Mouse (Mus musculus): Measurements from ENCODE around the gene Bcam.

The Bcam gene

DNA sequence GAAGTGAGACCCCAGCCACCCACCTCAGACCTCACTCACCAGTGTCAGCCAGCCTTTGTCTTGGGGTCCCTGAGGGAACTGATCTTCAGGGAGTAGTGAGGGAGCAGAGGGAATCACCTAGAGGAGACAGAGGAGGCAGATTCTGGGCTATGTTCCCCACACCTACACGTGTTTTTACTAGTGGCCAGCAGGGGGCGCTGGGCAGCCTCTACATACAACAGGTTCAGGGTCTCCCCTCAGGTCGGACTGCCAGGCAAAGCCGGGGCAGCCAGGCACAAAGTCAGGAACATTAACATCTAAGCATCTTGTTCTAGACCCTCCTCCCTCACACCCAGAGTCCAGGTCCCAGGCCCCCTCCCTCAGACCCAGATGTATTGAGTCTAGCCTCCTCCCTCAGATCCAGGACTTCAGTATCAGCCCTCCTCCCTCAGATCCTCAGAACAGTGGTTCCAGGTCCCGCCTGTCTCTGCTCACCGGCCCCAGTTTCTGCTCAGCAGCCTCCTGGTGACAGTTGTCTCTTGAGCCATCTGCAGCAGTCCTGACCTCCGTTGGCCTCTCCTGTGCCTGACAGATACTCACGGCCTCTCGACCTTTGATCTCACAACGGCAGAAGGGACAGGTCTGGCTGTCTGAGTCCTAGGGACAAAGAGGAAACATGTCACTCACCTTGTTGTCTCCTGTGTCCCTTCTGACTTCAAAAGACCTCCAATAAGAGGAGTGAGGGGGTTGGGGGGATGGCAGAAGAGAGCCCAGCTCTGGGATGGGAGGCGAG is 14.1 kb upstream of the Bcam start:
- DNase-seq (ENCODE audit: low spot score) = no peak

DNA sequence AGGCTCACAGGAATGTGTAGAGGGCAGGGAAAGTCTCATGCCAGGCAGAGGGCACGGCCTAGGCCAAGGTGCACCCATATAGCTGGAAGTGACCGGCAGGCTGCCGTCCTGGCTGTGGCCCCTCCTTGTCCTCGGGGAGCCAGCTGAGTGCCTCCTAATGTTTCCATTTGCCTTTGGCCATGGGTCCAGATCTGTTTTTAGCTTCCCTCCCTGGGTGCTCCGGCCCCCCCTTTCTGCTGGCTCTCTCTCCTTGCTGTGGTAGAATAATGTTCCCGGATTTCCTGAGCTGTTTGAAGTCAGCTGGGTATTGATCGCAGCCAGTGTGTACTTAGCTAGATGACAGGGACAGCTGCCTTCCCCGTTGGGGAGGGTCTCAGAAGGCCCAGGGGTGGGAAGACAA is 12.8 kb upstream of the Bcam start:
- DNase-seq (ENCODE audit: low spot score) = no peak

DNA sequence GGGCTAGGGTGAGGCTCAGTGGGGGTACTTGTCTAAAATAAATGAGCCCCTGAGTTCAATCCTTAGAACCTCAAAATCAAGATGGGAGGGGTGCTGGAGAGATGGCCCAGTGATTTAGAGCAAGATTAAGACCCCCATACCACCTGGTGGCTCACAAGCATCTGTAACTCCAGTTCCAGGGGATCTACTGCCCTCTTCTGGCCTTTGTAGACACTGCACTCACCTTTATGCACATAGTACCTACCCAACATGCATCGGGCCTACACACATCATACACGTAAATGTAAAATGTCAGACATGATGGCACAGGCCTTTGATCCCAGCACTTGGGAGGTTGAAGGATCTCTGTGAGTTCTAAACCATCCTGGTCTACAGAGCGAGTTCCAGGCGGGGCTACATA is 11.8 kb upstream of the Bcam start:
- no peak for DNase-seq (ENCODE audit: low spot score)

DNA sequence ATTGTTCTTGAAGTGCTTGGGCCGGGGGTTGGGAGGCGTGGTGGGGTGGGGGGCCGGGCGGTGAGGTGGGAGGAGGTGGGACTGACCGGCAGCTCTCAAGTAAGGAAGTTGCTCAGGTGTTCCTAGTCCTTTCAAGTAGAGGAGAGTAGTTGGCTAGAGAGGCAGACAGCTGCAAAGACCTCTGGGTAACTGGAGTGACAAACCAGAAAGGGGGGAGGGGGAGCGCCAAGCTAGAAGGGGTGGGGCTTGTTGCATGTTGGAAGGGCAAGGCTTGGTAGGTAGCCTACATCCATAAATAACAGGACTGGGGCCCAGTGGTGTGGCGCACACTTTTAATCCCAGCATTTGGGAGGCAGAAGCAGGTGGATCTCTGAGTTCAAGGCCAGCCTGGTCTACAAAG is 10.9 kb upstream of the Bcam start:
- no peak for DNase-seq (ENCODE audit: low spot score)

DNA sequence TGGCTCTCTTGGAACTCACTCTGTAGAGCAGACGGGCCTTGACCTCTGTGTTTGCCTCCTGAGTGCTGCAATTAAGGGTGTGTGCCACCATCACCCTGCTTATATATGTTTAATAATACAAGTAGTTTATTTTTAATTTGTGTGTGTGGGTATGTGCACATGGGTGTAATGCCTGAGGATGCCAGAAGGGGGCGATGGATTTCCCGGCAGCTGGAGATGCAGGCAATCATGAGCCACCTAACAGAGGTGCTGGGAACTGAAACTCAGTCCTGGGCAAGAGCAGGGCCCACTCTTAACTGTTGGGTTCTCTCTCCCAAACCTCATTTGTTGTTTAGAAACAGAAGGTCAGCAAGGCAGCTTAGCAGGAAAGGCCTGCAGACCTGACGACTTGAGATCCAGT is 9.1 kb upstream of the Bcam start:
- no peak for DNase-seq (ENCODE audit: low spot score)

DNA sequence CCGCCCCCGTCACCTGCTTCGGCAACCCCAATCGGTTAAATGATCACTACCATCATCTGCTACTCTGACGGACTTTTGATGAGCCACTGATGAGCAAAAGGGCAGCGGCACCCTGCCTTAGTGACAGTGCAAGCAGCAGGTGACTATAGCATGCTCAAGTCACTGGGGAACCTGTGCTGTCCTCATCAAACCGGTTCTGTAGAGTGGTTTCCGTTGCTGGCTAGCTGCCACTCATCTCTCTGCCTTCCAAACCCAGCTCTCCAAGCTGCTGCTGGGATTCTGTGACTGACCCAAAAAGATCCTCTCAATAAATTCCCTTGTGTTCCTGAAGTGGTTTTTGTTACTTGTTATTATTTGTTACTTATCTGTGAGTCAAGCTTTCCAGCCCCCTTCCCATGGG is 7.8 kb upstream of the Bcam start:
- DNase-seq (ENCODE audit: low spot score) = no peak

DNA sequence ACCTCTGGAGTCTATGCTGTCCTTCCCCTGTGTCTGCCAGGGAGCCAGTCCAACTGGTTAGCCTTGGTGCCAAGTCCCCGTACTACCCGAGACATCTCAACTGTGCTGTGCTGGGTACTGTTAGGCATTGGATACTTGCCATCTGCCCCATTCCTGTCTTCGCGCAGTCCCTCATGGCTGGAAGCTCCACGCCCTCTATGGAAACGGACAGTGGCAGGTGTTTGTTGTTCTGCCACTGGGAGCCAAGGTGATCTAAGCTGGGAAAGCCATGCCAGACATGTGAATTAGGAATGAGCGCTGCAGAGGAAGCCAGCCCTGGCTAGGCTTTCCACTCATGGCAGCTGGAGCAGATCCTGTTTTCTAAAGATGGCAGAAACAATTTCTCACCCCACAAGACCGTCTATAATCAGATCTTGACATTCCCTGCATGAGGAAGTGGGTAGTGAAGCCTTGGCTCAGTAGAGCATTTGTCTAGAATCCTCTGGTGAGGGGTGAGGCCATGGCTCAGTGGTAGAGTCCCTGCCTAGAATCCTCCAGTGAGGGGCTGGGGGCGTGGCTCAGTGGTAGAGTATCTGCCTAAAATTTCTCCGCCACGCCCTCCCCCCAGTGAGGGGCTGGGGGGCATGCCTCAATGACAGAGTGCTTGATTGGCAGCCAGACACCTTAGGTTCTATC is 6.4 kb upstream of the Bcam start:
- DNase-seq (ENCODE audit: low spot score) = no peak

DNA sequence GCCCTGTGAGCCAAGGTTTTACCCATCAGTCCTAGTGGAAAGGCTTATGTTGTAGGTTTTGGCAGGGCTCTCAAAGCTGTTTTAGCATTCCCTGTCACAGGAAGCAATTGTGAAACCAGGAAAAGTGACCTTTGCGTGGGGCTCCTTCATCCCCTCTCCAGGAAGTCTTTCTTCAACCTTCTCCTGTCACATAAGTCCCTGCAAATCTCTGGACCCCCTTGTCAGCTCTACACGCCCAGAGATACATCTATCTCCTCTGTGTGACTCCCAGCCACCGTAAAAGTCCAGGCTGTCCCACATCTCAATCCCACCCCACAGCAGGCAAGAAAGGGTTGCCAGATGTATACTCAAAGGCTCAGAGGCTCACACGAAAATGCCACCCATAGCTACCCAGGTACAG is 866 bp upstream of the Bcam start:
- DNase-seq (ENCODE audit: low spot score) = no peak

DNA sequence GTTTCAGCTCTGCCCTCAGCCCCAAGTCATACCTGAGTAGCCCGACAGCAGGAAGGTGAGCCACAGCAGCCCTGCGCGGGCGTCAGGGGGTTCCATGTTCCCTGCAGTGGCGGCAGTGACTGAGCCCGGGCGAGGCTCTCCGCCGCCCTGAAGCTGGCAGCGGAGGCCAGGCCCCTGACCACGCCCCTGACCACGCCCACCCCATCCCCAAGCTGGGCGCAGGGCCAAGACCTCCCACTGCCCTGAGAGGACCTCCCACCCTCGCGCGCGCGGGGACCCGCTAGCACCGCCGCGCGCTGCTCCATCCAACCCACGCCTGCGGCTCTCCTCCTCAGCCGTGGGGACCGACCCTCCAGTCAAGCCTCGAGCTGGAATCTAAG is 451 bp downstream of the Bcam start:
- peak; percentile 93 for DNase-seq (ENCODE audit: low spot score)

DNA sequence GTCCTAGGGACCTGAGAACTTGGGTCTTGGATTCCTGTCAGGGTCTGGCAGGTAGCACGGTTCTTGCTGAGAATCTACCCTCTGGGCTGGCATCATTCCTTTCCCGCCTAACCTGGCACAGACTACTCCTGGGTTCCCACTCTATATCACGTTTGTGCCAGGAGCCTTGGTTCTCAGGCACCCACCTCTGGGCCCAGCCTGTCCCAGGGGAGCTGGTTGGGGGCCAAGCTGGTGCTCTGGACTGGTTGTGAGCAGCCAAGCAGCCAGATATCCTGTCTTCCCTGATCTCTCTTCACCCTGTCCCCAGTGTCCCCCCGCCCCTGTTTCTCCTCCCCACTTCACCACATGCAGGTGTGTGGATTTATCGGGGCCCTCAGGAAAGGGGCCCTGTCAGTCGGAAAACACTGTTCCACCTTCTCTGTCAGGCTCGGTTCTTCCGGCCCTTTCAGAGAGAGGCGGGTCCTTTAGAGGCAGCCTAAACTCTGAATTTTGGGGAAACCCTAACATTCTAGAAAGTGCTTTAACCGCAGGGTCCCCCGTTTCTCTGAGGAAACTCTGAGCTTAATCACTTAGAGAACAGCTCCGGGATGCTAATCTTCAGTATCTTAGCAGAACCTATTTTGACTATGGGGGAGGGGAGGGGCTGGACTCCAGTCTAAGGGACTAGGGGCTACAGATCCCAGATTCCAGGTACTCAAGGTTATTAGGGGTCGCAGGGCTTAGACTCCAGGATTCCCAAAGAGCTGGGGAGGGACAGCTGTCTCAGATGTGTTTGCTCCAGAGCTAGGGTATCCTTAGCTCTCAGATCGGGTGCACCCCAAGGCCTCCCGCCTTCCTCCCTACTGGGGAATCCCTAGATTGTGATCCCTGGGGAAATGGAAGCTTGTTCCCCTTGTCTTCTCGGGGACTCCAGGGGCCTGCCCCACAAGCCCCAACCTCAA is 1.1 kb downstream of the Bcam start:
- DNase-seq (ENCODE audit: low spot score) = no peak

DNA sequence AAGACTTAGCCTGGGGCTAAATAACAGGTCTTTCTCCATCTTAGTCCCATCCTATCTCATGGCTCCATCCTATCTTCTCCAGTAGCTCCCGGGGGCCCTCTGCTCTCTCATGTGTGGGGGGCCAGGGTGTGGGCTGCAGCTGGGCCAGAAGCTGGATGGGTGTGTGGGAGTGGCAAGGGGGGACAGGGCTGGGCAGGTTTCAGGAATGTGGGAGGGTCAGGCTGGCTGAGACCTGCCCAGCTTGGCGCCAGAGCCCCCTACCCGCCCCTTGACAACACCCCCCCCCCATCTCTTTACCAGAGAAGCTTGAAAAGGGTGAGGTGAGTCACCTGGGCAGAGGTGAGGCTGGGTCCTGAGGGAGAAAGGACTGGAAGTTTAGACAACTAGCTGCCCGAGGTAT is 1.8 kb downstream of the Bcam start:
- DNase-seq (ENCODE audit: low spot score) = no peak

DNA sequence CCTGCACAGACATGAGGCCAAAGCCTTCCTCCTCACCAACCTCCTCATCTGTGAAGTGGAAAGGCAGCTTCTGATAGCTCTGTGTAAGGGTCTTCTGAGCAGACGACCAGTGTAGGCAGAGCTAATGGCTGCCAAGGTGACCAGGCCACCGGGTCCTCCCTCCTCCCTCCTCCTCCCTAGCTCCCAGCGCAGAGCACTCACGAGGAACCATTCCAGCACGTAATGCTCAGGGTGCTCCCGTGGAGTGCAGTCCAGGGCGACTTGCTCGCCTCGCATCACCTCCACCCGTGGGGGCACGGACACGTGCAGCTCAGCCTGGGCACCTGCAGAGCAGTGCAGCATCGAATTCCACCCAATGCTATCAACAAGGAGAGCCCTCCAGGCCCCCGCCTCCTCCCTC is 2.6 kb downstream of the Bcam start:
- no peak for DNase-seq (ENCODE audit: low spot score)

DNA sequence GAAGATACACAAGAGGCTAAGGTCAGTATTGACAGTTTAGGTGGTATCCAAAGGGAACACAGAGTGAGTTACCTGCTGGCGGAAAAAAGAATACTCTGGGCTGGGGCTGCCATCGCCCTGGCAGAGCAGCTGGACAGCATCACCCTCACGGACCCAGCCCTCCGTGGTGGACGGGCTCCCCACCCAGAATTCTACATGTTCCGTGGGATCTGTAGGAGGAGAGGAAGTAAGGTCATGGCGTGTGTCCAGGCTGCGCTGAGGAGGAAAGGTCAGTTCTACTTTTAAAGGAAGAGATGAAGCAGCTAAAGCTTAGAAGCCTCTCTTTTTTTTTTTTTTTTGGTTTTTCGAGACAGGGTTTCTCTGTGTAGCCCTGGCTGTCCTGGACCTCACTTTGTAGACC is 6.2 kb downstream of the Bcam start:
- no peak for DNase-seq (ENCODE audit: low spot score)

DNA sequence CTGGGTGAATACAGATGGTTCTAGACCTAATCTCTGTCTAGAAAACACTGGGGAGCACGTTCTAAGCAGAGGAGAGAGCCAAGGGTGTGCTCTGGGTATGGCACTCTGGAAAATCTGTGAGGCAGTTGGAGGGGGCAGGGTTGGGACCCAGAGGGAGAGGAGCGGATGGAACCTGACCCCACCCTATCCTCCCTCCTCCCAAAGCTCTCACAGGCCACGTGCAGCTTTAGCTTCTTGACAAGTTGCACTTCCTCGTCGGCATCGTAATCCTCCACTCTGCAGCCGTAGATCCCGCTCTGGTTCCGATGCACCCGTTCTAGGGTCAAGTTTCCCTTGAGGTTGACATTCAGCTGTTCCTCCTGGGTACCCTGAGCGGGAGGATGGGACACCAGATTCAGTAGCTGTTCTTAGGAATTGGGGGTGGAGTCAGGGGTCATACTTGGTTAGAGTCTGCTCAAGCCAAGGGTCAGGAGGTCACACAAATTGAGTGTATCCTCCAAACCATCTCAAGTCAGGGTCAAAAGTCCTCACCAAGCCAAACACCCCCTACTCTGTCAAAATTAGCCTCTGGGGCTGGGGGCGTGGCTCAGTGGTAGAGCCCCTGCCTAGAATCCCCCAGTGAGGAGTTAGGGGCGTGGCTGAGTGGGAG is 6.9 kb downstream of the Bcam start:
- DNase-seq (ENCODE audit: low spot score) = no peak

DNA sequence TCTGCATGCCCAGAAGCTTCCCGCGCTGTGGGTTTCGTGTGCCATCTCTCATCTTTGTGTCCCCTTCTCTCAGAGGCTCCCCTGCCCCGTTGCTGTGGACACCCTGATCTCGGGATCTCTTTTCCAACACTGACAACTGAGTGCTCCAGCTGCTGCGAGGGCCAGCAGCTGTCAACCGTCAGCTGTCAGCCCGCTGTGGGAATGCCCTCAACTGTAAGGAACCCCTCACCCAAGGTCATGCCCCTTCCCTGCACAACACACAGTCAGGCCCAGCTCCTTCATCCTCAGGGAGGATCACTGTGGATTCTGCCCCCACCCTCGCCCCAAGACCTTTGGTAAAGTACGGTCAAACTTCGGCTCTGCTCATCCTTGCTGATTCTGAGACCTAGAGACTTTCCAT is 8.5 kb downstream of the Bcam start:
- DNase-seq (ENCODE audit: low spot score) = no peak

DNA sequence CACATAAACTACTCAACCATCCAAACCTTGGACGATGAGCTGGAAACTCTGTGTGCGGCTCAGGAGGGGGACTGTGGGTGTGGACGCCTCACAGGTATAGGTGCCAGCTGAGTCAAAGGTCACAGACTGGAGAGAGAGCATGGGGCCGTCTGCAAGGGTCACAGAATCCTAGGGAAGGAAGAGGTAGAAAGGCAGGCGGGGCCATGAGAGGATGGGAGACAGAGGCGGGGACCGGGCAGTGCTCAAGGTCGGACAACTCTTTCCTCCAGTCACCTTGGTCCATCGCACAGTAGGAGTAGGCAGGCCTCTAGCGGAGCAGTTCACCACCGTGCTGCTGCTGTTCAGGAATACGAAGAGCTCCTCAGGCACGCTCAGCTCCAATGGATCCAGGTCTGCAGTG is 10.8 kb downstream of the Bcam start:
- no peak for DNase-seq (ENCODE audit: low spot score)

DNA sequence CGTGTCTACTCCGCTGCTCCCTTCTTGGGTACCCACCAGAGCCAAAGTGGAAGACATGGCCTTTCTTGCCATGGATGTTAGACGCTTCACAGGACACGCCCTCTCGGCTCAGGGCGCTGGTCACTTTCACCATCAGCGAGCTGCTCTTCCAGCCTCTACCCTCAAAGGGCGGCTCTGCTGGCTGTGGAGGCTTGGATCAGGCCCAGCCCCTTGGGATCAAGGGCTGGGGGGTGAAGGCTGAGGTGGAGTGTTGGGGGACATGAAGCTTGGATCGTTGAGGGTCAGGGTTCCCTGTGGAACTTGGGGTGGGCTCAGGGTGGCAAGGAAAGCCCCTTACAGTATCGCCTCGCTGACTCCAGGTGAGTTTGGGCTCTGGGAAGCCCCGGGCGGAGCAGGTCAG is 12.2 kb downstream of the Bcam start:
- no peak for DNase-seq (ENCODE audit: low spot score)

DNA sequence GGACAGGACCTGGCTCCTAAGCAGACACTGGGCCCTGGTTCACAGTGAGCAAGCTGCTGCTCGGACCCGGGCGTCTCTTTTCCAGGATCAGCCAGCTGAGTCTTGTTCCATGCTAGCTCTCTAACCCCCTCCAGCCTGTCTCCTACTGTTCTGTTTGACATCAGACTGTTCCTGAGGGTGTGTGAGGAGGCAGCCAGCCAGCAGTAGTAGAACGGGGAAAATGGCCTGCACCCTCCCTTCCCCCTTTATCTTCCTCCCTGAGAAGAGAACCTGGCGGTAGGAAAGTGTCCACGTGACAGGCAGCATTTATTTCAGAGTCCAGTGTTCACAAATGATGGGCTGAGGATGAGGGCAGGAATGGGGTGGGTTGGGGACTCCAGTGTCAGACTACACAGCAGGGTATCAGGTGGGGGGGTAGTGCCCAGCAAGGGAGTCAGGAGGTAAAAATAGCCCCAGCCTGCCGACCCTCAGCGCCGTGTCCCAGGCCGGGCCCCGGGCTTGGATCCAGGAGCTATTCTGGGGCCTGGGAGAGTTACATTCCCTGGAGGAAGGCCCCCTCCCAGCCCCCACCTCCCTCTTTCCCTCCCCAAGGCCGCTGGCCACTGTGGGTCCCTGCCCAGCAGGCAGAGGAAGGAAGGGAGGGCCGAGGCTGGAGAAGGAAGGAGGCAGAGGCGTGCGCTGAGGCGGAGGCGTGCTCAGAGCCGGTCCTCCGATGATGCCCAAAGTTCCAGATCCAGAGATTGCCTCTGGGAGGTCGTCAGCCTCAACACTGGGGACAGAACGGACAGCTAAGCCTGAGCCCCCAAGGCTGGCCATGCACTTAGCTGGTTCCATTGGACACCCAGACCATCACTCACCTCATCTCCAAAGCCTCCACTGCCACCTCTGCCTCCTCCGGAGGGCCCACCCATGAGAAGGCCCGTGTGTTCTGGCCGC is 14.7 kb downstream of the Bcam start:
- DNase-seq (ENCODE audit: low spot score) = no peak

DNA sequence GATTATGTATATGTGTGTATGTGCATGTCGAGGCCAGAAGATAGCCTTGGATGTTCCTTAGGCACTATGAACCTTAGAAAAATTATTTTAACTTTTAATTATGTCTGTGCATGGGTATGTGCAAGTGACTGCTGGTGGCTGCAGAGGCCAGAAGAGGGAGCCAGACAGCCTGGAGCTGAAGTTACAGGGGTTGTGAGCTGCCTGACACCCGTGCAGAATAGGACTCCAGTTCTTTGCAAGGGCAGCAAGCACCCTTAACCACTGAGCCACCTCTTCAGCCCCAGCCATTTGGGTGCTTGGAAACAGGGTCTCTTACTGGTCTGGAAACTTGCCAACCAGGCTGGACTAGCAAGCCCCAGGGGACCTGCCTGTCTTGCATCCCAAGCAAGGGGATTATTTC is 15.8 kb downstream of the Bcam start:
- DNase-seq (ENCODE audit: low spot score) = no peak

DNA sequence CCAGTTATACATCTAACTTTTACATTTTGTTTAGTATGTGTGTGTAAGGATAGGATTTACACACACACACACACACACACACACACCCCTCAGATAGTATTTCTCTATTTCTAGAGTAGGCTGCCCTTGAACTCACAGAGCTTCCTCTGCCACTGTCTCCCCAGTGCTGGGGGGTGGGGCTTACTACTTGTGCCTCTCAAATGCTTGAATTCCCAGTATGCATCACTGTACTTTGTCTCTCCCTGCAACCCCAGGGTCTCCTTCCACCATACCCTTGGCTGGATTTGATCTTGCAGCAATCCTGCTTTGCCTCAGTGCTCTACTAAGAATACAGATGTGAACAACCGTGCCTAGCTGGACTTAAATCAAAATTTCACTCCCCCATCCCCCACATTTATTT is 16.8 kb downstream of the Bcam start:
- no peak for DNase-seq (ENCODE audit: low spot score)

DNA sequence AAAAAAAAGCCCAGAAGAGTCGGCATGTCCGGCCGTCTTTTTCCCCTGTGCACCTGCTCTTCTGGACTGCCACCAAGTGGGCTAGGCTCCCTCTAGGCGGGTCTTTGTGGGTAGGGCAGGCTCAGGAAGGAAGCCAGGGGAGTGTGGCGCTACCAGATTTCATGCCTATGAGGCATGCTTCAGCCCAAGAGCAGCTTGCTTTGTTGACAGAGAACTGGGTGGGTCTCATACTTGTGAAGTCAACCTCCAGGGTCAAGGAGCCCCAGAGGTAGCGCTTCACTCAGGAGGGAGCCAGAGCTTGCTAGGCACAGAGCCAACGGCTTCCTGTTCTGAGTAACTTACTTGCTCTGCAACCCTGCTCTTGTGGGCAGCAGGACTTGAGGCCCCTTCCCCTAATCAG is 17.2 kb downstream of the Bcam start:
- DNase-seq (ENCODE audit: low spot score) = no peak

All from ovary, postnatal 14 days (tissue).